Mouse (Mus musculus): ENCODE measurements at regions not wholly inside any gene's neighbourhood (a gene's known extent, or its start where the extent isn't known, plus 50 kb on each side); places are given as distances from the start of the nearest gene placed in this dataset.
A peak's percentile ranks its signal among the peaks of the same experiment; 100 is the strongest.

DNA sequence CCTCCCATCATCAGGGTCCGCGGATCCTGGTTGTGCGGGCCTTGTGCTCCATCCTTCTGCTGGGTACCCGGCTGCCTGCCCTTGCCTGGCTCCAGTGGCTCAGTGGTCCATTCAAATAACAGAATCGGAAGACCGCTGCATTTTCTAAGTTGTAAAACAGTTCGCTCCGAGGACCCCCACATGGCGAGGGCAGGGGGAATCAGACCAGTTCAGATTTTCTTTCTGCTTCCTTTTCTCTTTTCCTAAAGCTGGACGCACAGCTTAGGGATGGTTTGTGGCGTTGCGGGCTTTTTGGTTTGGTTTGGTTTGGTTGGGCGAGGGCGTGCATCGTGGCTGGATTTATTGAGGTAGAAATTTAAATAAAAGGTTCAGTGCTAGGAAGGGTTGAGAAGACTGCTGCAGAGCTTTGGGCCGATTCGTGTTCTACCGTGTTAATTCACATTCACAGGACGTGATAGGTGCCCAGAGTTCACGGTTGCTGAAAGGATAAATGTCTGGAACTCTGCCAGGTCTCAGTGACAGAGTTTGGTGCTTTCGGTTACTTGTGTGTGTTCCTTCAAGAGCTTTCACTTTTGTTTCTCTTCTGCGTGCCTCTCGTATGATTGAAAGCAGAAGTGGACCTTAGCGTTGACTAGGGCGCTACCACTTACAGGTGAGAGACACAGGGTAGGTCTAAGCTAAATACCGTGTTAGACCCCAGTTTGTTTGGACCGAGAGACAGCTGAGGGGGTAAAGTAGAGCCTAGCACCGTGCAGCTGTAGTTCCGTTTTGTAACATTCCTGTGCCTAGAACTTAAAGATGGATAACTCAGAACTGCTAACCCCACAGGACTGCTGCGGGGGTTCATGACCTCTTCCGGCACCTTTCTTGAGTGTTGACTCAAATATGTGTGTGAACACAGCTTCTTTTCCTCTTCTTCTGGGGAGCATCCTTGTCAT, 61.9 kb upstream of the Ak4 start (continued):
- no peak for TF ChIP-seq E2F4 (IDR thresholded peaks at IDR 0.05; ENCODE audit: borderline replicate concordance, low read depth, low read length)
- TF ChIP-seq RCOR1 (IDR thresholded peaks at IDR 0.05; ENCODE audit: low read depth, low read length) = 0 out of 2 replicates have a peak, but pooled peaks have one; percentile 11
- peak; percentile 88 for TF ChIP-seq SIN3A (IDR thresholded peaks at IDR 0.05; ENCODE audit: low read length)
- no peak for TF ChIP-seq ELF1 (IDR thresholded peaks at IDR 0.05; ENCODE audit: low read depth, low read length)
- TF ChIP-seq ZNF384 (IDR thresholded peaks at IDR 0.05; ENCODE audit: low read depth, low read length) = 0 out of 2 replicates have a peak, but pooled peaks have one; percentile 19
- TF ChIP-seq CHD2 (IDR thresholded peaks at IDR 0.05; ENCODE audit: low read length) = no peak
- TF ChIP-seq CTCF (IDR thresholded peaks at IDR 0.05 in 2 of 3, conservative IDR thresholded peaks at IDR 0.05 in 1 of 3; ENCODE audit: control insufficient read depth in 1 of 3, insufficient read depth in 1 of 3, low read depth in 2 of 3, low read length in 3 of 3, poor library complexity in 1 of 3, severe bottlenecking in 1 of 3) = no peak
- TF ChIP-seq GATA1 (IDR thresholded peaks at IDR 0.05; ENCODE audit: low read depth, low read length) = no peak
- TF ChIP-seq TCF12 (IDR thresholded peaks at IDR 0.05; ENCODE audit: low read depth, low read length) = peak; percentile 13; the same call in 1 of the 2 replicates
- TF ChIP-seq JUND (IDR thresholded peaks at IDR 0.05; ENCODE audit: low read depth, low read length) = no peak
- TF ChIP-seq POLR2AphosphoS5 (IDR thresholded peaks at IDR 0.05; ENCODE audit: borderline replicate concordance, low read depth, low read length) = no peak
- TF ChIP-seq GABPA (IDR thresholded peaks at IDR 0.05; ENCODE audit: low read depth, low read length) = no peak

- H3K9me3 ChIP-seq (replicated peaks; ENCODE audit: insufficient read depth, low read length) = no peaks in the 10 kb centered on the region
- TF ChIP-seq ETS1 (IDR thresholded peaks at IDR 0.05; ENCODE audit: low read depth, low read length) (peak; percentile 62), POLR2A (IDR thresholded peaks at IDR 0.05; ENCODE audit: control insufficient read depth in 1 of 2, insufficient read depth in 1 of 2, low read depth in 1 of 2, low read length in 2 of 2, poor library complexity in 1 of 2) (0 out of 4 replicates have a peak, but pooled peaks of 1 of the 2 experiments have one; percentile 59), HCFC1 (IDR thresholded peaks at IDR 0.05; ENCODE audit: low read depth, low read length) (no peak), GATA1 (IDR thresholded peaks at IDR 0.05; ENCODE audit: low read depth, low read length) (no peak), SIN3A (IDR thresholded peaks at IDR 0.05; ENCODE audit: low read length) (peak; percentile 24; the same call in 1 of the 2 replicates), USF1 (IDR thresholded peaks at IDR 0.05; ENCODE audit: low read depth, low read length) (peak; percentile 73), NRF1 (IDR thresholded peaks at IDR 0.05; ENCODE audit: insufficient read depth, low read depth, low read length, poor library complexity, severe bottlenecking) (peak; percentile 70), MAX (IDR thresholded peaks at IDR 0.05; ENCODE audit: low read length) (peak; percentile 59), ELF1 (IDR thresholded peaks at IDR 0.05; ENCODE audit: low read depth, low read length) (peak; percentile 36; the same call in 1 of the 2 replicates), MXI1 (IDR thresholded peaks at IDR 0.05; ENCODE audit: low read depth, low read length) (peak; percentile 59; the same call in 1 of the 2 replicates), ZNF384 (IDR thresholded peaks at IDR 0.05; ENCODE audit: low read depth, low read length) (peak; percentile 91), TBP (IDR thresholded peaks at IDR 0.05; ENCODE audit: low read depth, low read length) (peak; percentile 53; the same call in 1 of the 2 replicates), NELFE (IDR thresholded peaks at IDR 0.05; ENCODE audit: low read depth, low read length) (peak; percentile 44), UBTF (IDR thresholded peaks at IDR 0.05; ENCODE audit: borderline replicate concordance, insufficient read depth, low read depth, low read length) (peak; percentile 57; the same call in 1 of the 2 replicates), ZC3H11A (IDR thresholded peaks at IDR 0.05; ENCODE audit: low read depth, low read length) (no peak), RAD21 (IDR thresholded peaks at IDR 0.05; ENCODE audit: low read depth, low read length) (no peak), JUND (IDR thresholded peaks at IDR 0.05; ENCODE audit: low read depth, low read length) (no peak), EP300 (IDR thresholded peaks at IDR 0.05; ENCODE audit: low read depth in 1 of 2, low read length in 2 of 2) (0 out of 4 replicates have a peak, but pooled peaks of 1 of the 2 experiments have one; percentile 13)
- peaks cover 0 to 15% of the 10 kb centered on the region in 2 experiments; a peak in 2 of 4 replicates for H3K36me3 ChIP-seq (ENCODE audit: control insufficient read depth in 1 of 2, insufficient read depth in 2 of 2, low read length in 2 of 2)
- peak overlapping the region; percentile 97 for H3K27ac ChIP-seq (ENCODE audit: control insufficient read depth, low read depth, low read length)
- peaks cover 2 to 10% of the 10 kb centered on the region in 2 experiments; a peak in 3 of 4 replicates for H3K4me1 ChIP-seq (ENCODE audit: control insufficient read depth in 1 of 2, insufficient read depth in 2 of 2, low read length in 2 of 2)
- peak; percentile 83 for DNase-seq (ENCODE audit: low read depth, low spot score)
- peak overlapping the region; percentile 87 for H3K9ac ChIP-seq (ENCODE audit: control insufficient read depth, low read depth, low read length, poor library complexity, severe bottlenecking)
- peak overlapping the region; percentile 85 to 94 for H3K4me3 ChIP-seq (ENCODE audit: control insufficient read depth in 1 of 2, insufficient read depth in 1 of 2, low read depth in 2 of 2, low read length in 2 of 2)
- peaks cover 9% of the 10 kb centered on the region; the same call in 1 of the 2 replicates for H3K79me2 ChIP-seq (ENCODE audit: control insufficient read depth, insufficient read depth, low read length, poor library complexity)
- H3K27me3 ChIP-seq (ENCODE audit: control insufficient read depth in 1 of 2, insufficient read depth in 2 of 2, low read length in 2 of 2) = no peaks in the 10 kb centered on the region
Observed at GRCm38 (mm10) chr4:101356093-101356953, 62.8 kb upstream of the Ak4 start.

Data from MEL (cell line).